Mouse (Mus musculus) megakaryocyte, embryonic 14.5 days (primary cell): ENCODE data around the gene AI481877. TPM values are rescaled to one million over a fixed set of nuclear protein-coding genes. Genes with fewer than 3 reads are reported as not detected.
A peak's percentile ranks its signal among the peaks of the same experiment; 100 is the strongest.

Source experiments
- H3K27me3 ChIP-seq: replicated peaks from 2 replicates; pipeline ENCODE3; 2012; ENCODE audit warnings: inconsistent platforms
- H3K36me3 ChIP-seq: replicated peaks from 2 replicates; pipeline ENCODE3; 2012; ENCODE audit warnings: low read length, inconsistent platforms, mixed read lengths
- H3K4me1 ChIP-seq: 2 replicates; pipeline ENCODE4 v1.6.1; 2012; ENCODE audit warnings: inconsistent platforms
- H3K4me3 ChIP-seq: replicated peaks from 2 replicates; pipeline ENCODE3; 2012; ENCODE audit warnings: moderate library complexity, mild to moderate bottlenecking, inconsistent platforms
- H3K9me3 ChIP-seq: 2 replicates; pipeline ENCODE4 v1.6.1; 2012; ENCODE audit warnings: inconsistent platforms
- FLI1 ChIP-seq: IDR thresholded peaks from 2 replicates; pipeline ENCODE4 v1.6.1; 2012; ENCODE audit warnings: low read length, inconsistent platforms, mixed read lengths
- GATA1 ChIP-seq: IDR thresholded peaks from 3 replicates; pipeline ENCODE4 v1.6.1; 2012; ENCODE audit warnings: mixed read lengths, low read length, inconsistent platforms, borderline replicate concordance
- polyA plus RNA-seq: library from polyadenylated mRNA; stranded (reverse); fragments of >175 nt; gene quantifications from 2 replicates; pipeline ENCODE4 v1.2.3, GENCODE M21; 2012; ENCODE audit warnings: low replicate concordance; ENCODE audit not compliant: insufficient read depth

Gene AI481877
- polyA plus RNA-seq, 1 experiment, result not detected

GRCm38 (mm10) chr4:59036490-59037127 lies 102.2 kb downstream of the AI481877 start:
- Histone ChIP-seq H3K4me3 (peak overlapping the region; percentile 91), H3K9me3 (no peaks in the 10 kb centered on the region), H3K4me1 (peaks cover 42% of the 10 kb centered on the region), H3K36me3 (peaks cover 34% of the 10 kb centered on the region), H3K27me3 (no peaks in the 10 kb centered on the region)
- TF ChIP-seq FLI1, result no peak
- TF ChIP-seq GATA1, result no peak

- Histone ChIP-seq H3K4me3 (peak overlapping the region; percentile 99), H3K27me3 (no peaks in the 10 kb centered on the region), H3K4me1 (peaks cover 42% of the 10 kb centered on the region), H3K9me3 (no peaks in the 10 kb centered on the region), H3K36me3 (peaks cover 27% of the 10 kb centered on the region)
- TF ChIP-seq GATA1 (no peak), FLI1 (no peak)
Measured at GRCm38 (mm10) chr4:59035786-59036350, 102.9 kb downstream of the AI481877 start.

GRCm38 (mm10) chr4:59034918-59035785 lies 103.6 kb downstream of the AI481877 start, which contains the start of gene Gng10:
Gene Gng10, plus strand, starts transcription at chr4:59035088.
- no peak for TF ChIP-seq FLI1
- no peak for TF ChIP-seq GATA1
- Histone ChIP-seq H3K4me3 (peak within 1 kb of the TSS; percentile 99), H3K36me3 (peaks cover 20% of the 10 kb centered on the region), H3K4me1 (peaks cover 36% of the 10 kb centered on the region), H3K27me3 (no peaks in the 10 kb centered on the region), H3K9me3 (no peaks in the 10 kb centered on the region)

- Histone ChIP-seq H3K36me3 (peaks cover 13% of the 10 kb centered on the region), H3K4me1 (peaks cover 35% of the 10 kb centered on the region), H3K4me3 (peak overlapping the region; percentile 99), H3K9me3 (no peaks in the 10 kb centered on the region), H3K27me3 (no peaks in the 10 kb centered on the region)
- TF ChIP-seq GATA1 (no peak), FLI1 (no peak)
Measured at GRCm38 (mm10) chr4:59034325-59034917, 104.4 kb downstream of the AI481877 start.

- Histone ChIP-seq H3K4me1 (peaks cover 14% of the 10 kb centered on the region), H3K27me3 (no peaks in the 10 kb centered on the region), H3K9me3 (no peaks in the 10 kb centered on the region), H3K4me3 (no peak overlapping the region), H3K36me3 (peaks cover 56% of the 10 kb centered on the region)
- TF ChIP-seq GATA1 (no peak), FLI1 (no peak)
Measured at GRCm38 (mm10) chr4:59016922-59017321, 121.9 kb downstream of the AI481877 start.

- Histone ChIP-seq H3K36me3 (peaks cover 44% of the 10 kb centered on the region), H3K27me3 (no peaks in the 10 kb centered on the region), H3K9me3 (no peaks in the 10 kb centered on the region), H3K4me1 (peaks cover 24% of the 10 kb centered on the region), H3K4me3 (no peak overlapping the region)
- TF ChIP-seq FLI1 (no peak), GATA1 (no peak)
Measured at GRCm38 (mm10) chr4:59015181-59015580, 123.6 kb downstream of the AI481877 start.

GRCm38 (mm10) chr4:59011446-59011845 lies 127.3 kb downstream of the AI481877 start:
- no peak overlapping the region for H3K4me3 ChIP-seq
- H3K9me3 ChIP-seq, result no peaks in the 10 kb centered on the region
- H3K27me3 ChIP-seq, result no peaks in the 10 kb centered on the region
- TF ChIP-seq FLI1, result no peak
- TF ChIP-seq GATA1, result no peak
- H3K36me3 ChIP-seq, result peaks cover 16% of the 10 kb centered on the region
- peaks cover 43% of the 10 kb centered on the region for H3K4me1 ChIP-seq

- H3K36me3 ChIP-seq, result peaks cover 11% of the 10 kb centered on the region
- no peaks in the 10 kb centered on the region for H3K9me3 ChIP-seq
- TF ChIP-seq GATA1, result no peak
- TF ChIP-seq FLI1, result no peak
- no peak overlapping the region for H3K4me3 ChIP-seq
- H3K27me3 ChIP-seq, result no peaks in the 10 kb centered on the region
- peaks cover 52% of the 10 kb centered on the region for H3K4me1 ChIP-seq
Measured at GRCm38 (mm10) chr4:59009696-59010095, 129.1 kb downstream of the AI481877 start.

- Histone ChIP-seq H3K4me1 (peaks cover 56% of the 10 kb centered on the region), H3K4me3 (peak overlapping the region; percentile 85)
- TF ChIP-seq FLI1 (no peak), GATA1 (no peak)
Measured at GRCm38 (mm10) chr4:59009186-59009585, 129.6 kb downstream of the AI481877 start.

More at GRCm38 (mm10) chr4:59009186-59009585, 129.6 kb downstream of the AI481877 start:
- H3K9me3 ChIP-seq, result no peaks in the 10 kb centered on the region
- no peaks in the 10 kb centered on the region for H3K27me3 ChIP-seq
- peaks cover 9% of the 10 kb centered on the region for H3K36me3 ChIP-seq
